Mouse (Mus musculus) erythroblast, embryonic 14.5 days (primary cell): ENCODE data around the gene Gpr156. TPM values are rescaled to one million over a fixed set of nuclear protein-coding genes. Genes with fewer than 3 reads are reported as not detected.
"Not testable (repeated sequence)": the region's sequence is repeated elsewhere in the genome, so short reads cannot be mapped to it uniquely, and the experiment has no call there.

Source experiments
- H3K27me3 ChIP-seq: 2 replicates; pipeline ENCODE4 v1.6.1; 2012; ENCODE audit warnings: inconsistent platforms; ENCODE audit not compliant: control insufficient read depth
- H3K36me3 ChIP-seq: 2 replicates; pipeline ENCODE4 v1.6.1; 2012; ENCODE audit warnings: mild to moderate bottlenecking, inconsistent platforms; ENCODE audit not compliant: control insufficient read depth
- H3K4me1 ChIP-seq: 2 replicates; pipeline ENCODE4 v1.6.1; 2012; ENCODE audit warnings: inconsistent platforms; ENCODE audit not compliant: control insufficient read depth
- H3K4me3 ChIP-seq: replicated peaks from 2 replicates; pipeline ENCODE3; 2012; ENCODE audit warnings: moderate library complexity, mild to moderate bottlenecking, inconsistent platforms
- H3K9me3 ChIP-seq: 2 replicates; pipeline ENCODE4 v1.6.1; 2012; ENCODE audit warnings: low read length, inconsistent platforms, mixed read lengths; ENCODE audit not compliant: control insufficient read depth
- GATA1 ChIP-seq: IDR thresholded peaks from 2 replicates; pipeline ENCODE4 v1.6.1; 2012; ENCODE audit warnings: low read length, inconsistent platforms, mixed read lengths
- TAL1 ChIP-seq: IDR thresholded peaks from 3 replicates; pipeline ENCODE4 v1.6.1; 2012; ENCODE audit warnings: low read length, inconsistent platforms, mixed read lengths
- polyA plus RNA-seq: library from polyadenylated mRNA; stranded (reverse); fragments of >175 nt; gene quantifications from 2 replicates; pipeline ENCODE4 v1.2.3, GENCODE M21; 2012

The Gpr156 gene
- polyA plus RNA-seq, 1 experiment, result not detected

DNA sequence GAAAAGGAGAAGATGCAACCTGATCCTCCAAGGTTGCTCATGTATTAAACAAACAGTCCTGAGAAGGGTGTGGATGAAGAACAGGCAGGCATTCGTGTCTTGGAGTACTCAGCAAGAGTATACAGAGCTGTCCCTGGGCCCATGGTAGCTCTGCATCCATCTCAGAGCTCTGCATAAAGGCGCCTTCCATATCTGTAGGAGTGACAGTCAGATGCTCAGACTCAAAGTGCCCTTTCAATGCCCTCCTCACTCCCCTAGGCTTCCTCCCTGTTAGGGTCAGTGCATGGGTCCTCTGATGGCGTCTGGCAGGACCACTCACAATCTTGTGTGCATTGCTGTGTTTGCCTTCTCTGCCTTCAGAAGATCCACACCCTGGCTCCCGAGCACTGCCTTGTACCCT lies 36.9 kb downstream of the Gpr156 start:
- no peaks in the 10 kb centered on the region for H3K9me3 ChIP-seq
- H3K36me3 ChIP-seq, result no peaks in the 10 kb centered on the region
- H3K4me1 ChIP-seq, result no peaks in the 10 kb centered on the region
- no peaks in the 10 kb centered on the region for H3K27me3 ChIP-seq
- TF ChIP-seq GATA1, result no peak
- no peak for TF ChIP-seq TAL1
- H3K4me3 ChIP-seq, result no peak overlapping the region

DNA sequence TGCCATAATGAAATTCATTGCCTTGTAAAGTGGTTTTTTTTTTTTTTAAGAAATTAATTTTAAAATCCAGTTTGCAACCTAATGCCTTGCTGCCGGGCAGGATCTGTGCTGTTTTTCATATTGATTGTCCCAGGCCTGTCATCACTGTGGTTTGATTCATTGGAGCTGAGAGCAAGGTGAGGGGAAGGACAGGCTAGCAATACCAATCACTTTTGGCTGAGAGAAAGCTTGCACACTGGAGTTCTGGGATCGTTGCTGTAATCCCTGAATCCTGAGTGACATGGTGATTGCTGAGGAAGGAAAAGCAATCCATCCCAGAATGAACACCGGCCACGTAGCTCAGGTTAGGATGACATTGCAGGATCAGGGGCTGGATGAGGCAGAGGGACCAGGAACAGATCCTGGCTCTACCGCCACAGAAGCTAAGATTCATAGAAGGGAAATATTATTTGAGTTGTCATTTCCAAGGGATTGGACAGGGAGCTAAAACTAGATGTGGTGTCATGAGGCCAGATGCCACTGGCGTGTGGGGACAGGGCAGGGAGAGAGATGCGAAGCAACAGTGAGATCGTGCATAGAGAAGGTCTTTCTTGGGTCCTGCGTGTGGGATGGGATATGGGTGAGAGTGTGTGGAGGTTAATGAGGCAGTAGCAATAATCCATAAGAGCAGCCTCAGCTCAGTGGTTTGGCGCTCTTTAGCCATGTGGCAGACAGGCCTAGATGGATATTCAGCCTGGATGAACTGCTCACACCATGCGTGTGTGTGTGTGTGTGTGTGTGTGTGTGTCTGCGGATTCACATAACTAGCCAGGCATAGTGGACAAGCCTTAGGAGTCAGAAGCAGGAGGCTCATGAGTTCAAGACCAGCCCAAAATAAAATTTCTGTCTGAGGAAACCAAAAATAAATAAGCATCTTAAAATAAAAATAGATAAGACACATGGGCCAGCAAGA lies 38.0 kb downstream of the Gpr156 start:
- no peaks in the 10 kb centered on the region for H3K27me3 ChIP-seq
- no peaks in the 10 kb centered on the region for H3K9me3 ChIP-seq
- no peak overlapping the region for H3K4me3 ChIP-seq
- no peaks in the 10 kb centered on the region for H3K4me1 ChIP-seq
- TF ChIP-seq GATA1, result no peak
- TF ChIP-seq TAL1, result no peak
- H3K36me3 ChIP-seq, result no peaks in the 10 kb centered on the region

DNA sequence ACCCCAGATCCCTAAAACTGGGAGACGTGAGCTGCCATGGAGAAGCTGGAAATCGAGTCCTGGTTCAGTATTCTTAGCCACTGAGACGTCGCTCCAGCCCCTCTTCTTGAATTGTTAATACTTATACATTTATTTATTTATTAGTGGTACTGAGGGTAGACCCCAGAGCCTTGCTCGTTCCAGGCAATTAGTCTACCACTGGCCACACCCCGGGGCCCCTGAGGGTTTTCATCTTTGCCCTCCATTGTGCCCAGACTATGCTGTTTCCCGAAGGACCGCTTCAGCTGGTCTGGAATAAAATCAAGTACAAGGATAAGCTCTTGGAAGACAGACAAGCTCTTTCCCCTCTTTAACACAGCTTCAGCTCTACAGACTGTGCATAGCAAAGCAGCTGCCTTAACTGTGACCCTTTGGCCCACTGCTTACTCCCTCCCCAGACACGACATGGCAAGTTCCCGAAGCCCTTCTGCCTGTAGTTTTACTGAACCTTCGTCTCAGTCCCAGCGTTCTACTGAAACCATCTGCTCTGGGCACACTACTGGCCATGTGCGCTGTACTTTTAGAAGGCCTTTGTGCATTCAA lies 39.1 kb downstream of the Gpr156 start:
- Histone ChIP-seq H3K4me3 (no peak overlapping the region), H3K9me3 (no peaks in the 10 kb centered on the region), H3K4me1 (no peaks in the 10 kb centered on the region), H3K27me3 (no peaks in the 10 kb centered on the region), H3K36me3 (no peaks in the 10 kb centered on the region)
- TF ChIP-seq TAL1, result no peak

DNA sequence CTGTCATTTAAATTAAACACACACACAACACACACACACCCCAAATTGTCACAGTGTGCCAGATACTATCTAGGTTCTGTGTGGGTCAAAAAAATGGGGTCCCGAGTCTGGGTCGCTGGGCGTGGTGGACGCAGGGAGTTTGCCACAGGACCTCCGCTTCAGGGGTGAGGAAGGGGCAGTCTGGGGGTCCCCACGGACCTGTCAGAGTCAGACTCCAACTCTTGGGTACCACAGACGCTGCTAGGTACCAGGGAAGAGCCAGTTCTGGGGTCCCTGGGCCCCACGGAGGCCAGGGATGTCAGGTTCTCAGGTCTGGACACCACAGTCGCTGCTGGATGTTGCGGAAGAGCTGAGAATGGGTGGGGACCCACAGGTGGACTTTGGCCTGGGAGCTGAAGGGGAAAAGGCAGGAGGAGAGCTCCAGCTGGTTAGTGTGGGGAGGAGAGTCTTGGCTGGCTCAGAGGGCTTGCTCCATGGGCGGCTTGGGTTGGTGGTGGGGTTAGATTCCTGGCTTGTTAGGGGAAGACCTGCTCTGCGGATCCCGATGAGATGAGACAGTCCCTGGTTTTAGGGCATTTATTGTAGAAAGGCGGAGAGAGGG lies 39.9 kb downstream of the Gpr156 start:
- TF ChIP-seq GATA1 (no peak), TAL1 (no peak)
- Histone ChIP-seq H3K9me3 (no peaks in the 10 kb centered on the region), H3K27me3 (no peaks in the 10 kb centered on the region), H3K36me3 (no peaks in the 10 kb centered on the region), H3K4me1 (no peaks in the 10 kb centered on the region), H3K4me3 (no peak overlapping the region)

DNA sequence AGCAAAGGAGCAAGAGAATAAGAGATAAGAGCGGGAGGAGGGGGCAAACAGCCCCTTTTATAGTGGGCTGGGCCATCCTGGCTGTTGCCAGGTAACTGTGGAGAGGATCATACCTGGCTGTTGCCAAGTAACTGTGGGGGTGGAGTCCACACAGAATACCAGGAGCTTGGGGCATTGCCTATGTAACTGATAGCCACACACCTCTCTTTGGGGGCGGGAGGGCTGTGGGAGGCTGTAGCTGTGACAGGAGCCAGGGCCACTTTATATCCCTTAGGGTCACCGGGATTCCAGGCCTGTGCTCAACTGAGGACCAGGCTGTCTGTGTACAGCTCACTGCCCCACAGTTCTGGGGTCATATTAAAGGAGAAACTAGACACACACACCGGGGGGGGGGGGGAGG lies 40.5 kb downstream of the Gpr156 start:
- H3K4me1 ChIP-seq, result no peaks in the 10 kb centered on the region
- TF ChIP-seq GATA1, result no peak
- no peak for TF ChIP-seq TAL1
- no peaks in the 10 kb centered on the region for H3K9me3 ChIP-seq
- no peaks in the 10 kb centered on the region for H3K27me3 ChIP-seq
- H3K36me3 ChIP-seq, result no peaks in the 10 kb centered on the region
- no peak overlapping the region for H3K4me3 ChIP-seq

DNA sequence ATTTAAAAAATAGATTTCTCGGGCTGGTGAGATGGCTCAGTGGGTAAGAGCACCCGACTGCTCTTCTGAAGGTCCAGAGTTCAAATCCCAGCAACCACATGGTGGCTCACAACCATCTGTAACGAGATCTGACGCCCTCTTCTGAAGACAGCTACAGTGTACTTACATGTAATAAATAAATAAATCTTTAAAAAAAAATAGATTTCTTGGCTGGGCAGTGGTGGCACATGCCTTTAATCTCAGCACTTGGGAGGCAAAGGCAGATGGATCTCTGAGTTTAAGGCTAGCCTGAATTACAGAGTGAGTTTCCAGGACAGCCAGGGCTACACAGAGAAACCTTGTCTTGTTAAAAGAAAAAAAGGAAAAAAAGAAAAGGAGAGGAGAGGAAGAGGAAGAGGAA lies 46.4 kb downstream of the Gpr156 start:
- H3K4me3 ChIP-seq, H3K36me3 ChIP-seq, H3K4me1 ChIP-seq, H3K9me3 ChIP-seq, H3K27me3 ChIP-seq: not testable (repeated sequence)

DNA sequence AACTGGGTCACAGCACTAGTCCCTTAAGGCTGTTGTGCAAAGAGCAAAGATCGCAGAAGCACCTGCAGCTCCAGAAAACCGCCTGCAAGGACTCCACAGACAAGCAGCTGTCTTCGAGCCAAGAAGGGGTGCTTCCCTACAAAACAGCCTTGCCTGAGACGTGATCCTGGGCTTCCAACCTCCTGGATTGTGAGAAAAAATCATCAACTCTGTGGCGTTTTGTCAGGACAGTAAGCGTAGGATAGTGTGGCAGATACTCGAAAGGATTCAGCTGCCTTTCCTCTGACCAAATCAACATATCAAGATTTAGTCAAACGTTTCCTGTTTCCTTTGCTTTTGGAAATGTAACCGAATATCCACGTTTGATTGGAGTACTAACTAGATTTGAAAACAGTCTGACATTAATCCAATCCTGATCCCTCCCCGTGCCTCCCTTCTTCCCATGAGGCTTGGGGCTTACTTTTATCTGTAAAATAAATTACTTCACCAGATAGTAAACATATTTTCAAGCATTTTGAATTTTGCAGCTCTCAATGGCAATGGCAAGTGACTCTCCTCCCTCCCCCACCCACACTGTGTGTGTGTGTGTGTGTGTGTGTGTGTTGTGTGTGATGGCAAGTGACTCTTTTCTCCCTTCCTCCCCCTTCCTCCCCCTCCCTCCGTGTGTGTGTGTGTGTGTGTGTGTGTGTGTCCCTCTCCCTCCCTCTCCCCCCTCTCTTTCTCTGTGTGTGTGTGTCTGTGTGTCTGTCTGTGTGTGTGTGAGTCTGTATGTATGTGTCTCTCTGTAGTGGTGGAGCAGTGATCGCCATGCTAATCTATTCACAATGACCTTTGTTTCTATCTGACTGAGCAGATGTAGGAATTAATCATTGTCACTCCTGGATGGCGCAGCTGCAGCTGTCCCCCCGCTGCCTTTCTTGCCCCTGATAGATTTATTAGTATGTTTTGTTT lies 47.3 kb downstream of the Gpr156 start:
- Histone ChIP-seq H3K4me1 (peaks cover 10% of the 10 kb centered on the region), H3K4me3 (no peak overlapping the region), H3K9me3 (peaks cover 2% of the 10 kb centered on the region; the same call in 1 of the 2 replicates), H3K27me3 (no peaks in the 10 kb centered on the region), H3K36me3 (no peaks in the 10 kb centered on the region)
- TF ChIP-seq TAL1 (no peak), GATA1 (no peak)

DNA sequence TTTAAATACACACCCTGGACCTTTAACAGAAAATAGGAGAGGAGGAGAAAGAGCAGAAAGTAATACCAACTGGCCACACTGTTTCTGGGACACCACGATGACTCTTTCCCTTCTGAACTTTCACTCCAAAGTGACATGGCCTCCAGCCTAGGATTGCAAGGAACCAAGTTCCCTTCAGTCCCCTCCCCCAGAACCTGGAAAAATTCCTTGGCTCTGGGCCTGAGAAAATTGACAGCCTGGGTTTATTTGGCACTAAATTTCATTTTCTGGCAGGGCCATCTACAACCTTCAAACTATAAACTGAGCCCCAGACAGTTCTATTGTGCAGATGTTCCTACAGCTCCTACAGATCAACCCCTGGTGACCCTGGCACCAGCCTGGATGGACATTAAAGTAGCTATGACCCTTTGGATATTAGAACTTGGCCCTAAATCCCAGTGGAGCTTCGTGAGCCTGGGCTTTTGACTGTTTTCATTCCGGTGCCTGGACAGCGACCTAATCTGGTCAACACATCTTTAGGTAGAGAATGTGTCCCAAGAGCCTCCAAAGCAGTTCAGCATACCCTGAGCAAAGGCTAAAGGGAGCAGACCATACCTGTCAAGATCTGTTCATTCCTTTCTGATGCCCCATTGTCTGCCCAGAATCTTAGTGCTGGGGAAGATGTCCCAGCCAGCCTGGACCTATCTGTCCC lies 48.2 kb downstream of the Gpr156 start:
- TF ChIP-seq TAL1 (no peak), GATA1 (no peak)

More for the DNA sequence above, 48.2 kb downstream of the Gpr156 start:
- Histone ChIP-seq H3K27me3 (no peaks in the 10 kb centered on the region), H3K4me3 (no peak overlapping the region), H3K4me1 (peaks cover 15% of the 10 kb centered on the region), H3K36me3 (no peaks in the 10 kb centered on the region), H3K9me3 (peaks cover 2% of the 10 kb centered on the region; the same call in 1 of the 2 replicates)
